Mouse (Mus musculus) 3T3-L1 (cell line): ENCODE data around the gene Olfr1392.
"Not testable (repeated sequence)": the region's sequence is repeated elsewhere in the genome, so short reads cannot be mapped to it uniquely, and the experiment has no call there.

ENCODE experiments used
- DNase-seq: peaks from one replicate; pipeline ENCODE4 v3.0.0-alpha.2; 2015; ENCODE audit warnings: low read depth, low spot score

The Olfr1392 gene

DNA sequence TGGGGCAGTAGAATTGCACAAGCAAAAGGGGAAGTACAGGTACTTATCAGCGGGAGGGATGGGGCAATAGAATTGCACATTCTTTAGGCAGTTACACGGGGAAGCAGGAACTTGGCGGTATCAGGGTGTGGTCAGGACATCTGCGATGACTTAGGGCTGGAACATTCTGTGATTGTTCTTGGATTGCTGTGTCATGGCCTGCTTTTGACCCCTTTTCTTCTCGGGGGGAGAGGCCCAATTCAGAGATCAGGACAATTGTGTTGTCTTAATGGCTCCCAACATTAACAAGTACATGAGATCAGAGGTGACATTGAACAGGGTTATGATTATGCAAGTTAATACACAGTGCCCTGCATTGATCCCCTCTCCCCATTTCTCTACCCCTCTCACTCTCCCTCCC is 23.5 kb downstream of the Olfr1392 start:
- not testable (repeated sequence) for DNase-seq

DNA sequence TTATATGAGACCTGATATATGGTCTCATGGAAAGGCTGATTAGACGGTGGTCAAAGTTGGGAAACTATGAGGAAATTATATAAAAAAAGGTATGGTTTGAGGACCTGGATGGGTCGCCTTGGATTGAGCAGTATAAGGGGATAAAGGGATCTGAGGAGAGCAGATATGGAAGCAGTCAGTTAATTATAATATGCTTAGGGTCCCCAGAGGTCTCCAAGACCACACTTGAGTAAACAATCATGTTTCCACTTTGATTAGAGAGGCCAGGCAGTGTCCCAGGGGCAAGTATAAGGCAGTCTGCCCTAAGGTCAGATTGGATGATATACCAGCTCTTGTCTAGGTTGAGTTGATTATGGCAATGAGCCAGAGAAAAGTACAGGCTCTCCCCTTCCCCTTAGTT is 37.4 kb downstream of the Olfr1392 start, which contains the start of gene Olfr1391:
Gene Olfr1391 (plus strand): TSS at position 301 of the 400 bp plus-strand sequence.
- no peak for DNase-seq

DNA sequence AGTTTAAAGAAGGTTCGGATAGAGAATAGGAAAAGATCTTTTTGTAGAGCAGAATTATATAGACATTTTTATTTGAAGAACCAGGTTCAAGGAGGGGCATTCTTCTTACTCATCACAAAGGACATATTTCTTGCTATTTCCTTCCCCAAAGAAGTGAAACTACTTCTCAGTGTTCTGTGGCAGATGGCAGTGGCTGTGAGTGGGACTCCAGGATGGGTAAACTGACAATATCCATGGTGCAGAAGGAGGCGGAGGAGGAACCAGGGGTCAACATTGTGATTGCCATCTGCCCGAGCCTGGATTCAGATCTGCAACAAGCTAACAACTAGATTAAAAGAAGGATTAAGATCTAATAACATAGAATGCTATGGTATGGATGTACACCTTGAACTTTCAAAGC is 41.6 kb downstream of the Olfr1392 start:
- DNase-seq = no peak

DNA sequence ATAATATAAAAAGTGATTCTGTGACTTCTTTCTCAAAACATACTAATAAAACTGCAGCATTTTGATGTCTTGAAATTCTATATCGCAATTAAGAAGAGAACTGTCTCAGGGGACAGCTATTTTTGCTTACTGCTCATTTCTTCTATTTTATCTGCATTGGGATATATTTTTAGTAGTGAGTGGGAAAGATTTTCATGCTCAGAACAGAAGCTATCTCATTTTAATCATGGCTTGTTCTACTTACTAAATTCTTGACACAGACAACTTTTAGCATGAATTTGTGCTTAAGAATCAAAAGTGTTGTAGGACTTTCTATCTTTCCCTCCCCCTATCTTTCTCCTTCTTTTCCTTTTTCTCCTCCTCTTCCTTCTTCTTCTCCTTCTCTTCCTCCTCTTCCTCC is 44.6 kb downstream of the Olfr1392 start:
- no peak for DNase-seq

DNA sequence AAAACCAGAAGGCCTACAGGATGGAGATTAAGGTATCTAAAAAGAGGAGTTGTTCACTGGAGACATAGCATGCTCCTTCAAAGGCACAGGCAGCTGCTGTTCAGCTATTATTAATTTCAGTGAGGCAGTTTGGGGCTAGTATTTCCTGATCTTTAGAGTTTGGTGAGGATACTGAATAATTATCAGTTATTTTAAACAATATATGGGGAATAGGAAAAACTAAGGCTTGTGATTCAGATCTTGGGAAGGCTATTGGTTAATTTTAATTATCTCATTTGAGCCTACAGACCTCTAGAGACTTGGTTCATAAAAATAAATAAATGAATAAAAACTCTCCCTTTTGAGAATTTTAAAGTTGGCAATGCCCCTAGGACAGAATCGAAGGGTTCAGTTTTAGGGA is 49.8 kb downstream of the Olfr1392 start, which contains the start of gene Olfr1390:
Gene Olfr1390 (plus strand): TSS at position 301 of the 400 bp plus-strand sequence.
- no peak for DNase-seq

DNA sequence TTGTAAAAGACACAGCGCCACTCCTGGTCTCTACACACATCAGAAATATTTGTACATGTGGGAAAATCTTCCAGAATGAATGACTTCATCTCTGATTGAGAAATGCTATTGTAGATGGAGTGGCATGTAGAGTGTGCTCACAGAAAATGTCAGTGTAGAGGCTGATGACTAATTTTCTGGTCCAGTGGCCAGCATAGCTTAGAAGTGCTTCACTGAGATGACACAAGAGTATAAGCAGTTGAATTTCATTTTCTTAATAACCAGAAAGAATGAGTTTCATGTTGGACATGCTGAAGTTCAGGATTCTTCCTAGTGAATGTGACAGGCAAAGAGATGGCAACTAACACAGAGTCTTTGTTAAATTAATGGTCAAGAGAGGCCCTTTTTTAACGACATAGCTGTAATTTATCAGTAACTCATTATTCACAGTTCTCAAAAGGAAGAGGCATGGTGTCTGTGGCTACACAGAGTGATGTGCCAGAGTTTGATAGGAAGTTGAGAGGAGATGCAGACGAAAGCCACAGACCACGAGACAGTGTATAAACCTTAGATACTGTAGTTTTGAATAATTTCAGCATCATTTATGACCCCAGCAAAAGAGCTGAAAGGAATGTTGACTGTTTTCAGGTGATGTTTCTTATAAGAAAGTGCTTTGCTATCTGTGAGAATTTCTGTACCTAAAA is 52.2 kb downstream of the Olfr1392 start:
- DNase-seq = peak; percentile 42
